Mouse (Mus musculus): ENCODE measurements around the gene Zfp263. TPM values are rescaled to one million over a fixed set of nuclear protein-coding genes. Genes with fewer than 3 reads are reported as not detected.

The Zfp263 gene
- 1 to 10 TPM; 4.4 to 6.1 TPM for total RNA-seq (2021)
- long read RNA-seq, experiment 1, partial matches to known transcripts, result 0 of 1 reads
- long read RNA-seq, experiment 1, other reads (novel, unspliced or antisense), result 1 of 1 reads
- long read RNA-seq, experiment 2, partial matches to known transcripts, result 0 of 1 reads
- long read RNA-seq, experiment 2, other reads (novel, unspliced or antisense), result 1 of 1 reads

DNA sequence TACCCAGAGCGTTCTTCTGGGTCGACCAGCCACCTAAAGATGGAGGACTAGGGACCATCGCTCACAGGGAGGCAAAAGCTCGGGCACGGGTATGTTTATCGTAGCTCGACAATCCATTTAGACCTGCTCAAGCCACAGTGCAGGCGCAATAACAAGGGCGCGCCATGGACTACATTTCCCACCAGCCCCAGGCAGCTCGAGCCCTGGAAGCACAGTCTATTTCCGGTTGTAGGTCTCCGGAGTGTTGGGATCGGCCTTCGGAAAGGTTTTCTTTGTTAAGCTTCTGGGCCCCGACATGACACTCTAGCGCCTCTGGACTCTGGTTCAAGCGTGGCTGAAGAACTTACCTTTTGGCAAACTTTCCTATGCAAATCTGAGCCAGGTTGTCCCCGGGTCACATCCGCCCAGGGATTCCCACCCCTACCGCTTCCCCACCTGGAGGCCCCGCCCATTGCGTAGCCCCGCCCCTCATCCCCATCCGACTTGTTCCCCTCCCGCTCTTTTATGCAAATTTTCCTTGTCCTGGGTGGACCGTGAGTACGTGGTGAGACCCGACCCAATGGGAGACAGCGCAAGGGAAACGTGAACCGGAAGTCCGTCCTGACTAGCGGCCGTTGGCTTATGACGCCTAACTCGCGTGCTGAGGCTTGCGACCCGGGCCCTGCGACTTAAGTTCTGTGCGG lies at the start of gene Zfp263:
Gene Zfp263 (plus strand): TSS at position 591 of the 683 bp plus-strand sequence.
- intact Hi-C loops (cut with DNase I), result loop anchor here (10.0 kb wide), 1 partner anchor 161 kb away; the partner anchor contains the start of genes 1700037C18Rik and Cluap1
- DNase-seq, result peak; percentile 82 to 87

DNA sequence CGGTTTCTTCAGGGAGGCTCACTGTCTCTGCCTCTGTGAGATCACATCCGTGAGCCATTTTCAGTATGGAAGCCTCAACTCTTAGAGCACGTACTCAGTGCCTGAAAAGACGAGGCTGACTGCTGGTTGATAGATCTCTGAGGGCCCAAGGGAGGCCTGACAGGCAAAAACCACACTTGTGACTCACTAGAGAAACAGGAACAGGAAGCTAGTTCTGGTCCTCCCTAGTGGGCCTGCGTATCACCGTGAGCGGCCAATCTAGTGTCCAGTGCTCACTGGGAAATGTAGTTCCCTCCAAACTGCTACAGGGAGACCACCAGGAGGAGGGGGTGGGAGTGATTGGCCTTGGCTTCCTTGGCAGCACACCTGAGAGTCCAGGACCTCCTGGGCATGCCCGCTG lies 44.6 kb upstream of the Zfp263 start:
- no peak for DNase-seq
- intact Hi-C loops (cut with DNase I), result no loop called here

GRCm38 (mm10) chr16:3700893-3701292 lies 43.0 kb upstream of the Zfp263 start:
- intact Hi-C loops (cut with DNase I), result no loop called here

DNA sequence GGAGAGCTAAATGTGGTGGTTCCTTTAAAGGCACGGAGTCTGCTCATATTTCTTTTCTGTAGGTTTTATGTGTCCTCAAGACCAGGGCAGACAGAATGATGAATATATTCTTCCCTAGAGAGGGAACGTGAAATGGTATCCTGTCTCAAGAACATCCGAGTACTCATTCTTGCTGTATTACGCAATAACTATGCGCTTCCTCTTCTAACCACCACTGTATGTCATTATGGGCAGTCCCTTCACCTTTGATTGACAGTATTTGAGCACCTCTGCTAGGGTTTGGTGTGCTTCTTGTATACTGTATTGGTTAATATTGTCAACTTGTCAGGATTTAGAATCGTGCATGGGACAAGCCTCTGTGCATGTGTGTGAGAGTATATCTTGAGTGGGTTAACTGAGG lies 37.2 kb upstream of the Zfp263 start:
- intact Hi-C loops (cut with DNase I), result no loop called here

More at GRCm38 (mm10) chr16:3700893-3701292, 43.0 kb upstream of the Zfp263 start:
- DNase-seq, result no peak

DNA sequence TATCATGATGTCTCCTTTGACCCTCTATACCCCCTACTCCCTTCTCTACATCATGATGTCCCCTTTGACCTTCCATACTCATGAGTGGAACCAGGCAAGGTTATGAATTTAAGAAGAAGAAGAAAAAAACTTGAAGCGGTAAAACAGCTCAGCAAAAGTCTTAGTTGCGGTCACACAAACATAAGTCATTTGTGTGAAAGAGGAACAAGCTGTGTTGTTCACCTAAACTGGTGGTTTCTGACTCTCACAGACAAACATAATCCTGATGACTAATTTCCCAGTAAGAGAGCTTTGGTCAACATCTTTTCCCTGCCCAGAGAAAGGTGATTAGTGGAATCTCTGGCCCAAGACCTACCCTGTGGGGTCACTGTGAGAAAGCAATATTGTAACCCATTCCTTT lies 29.2 kb upstream of the Zfp263 start:
- DNase-seq, result no peak
- intact Hi-C loops (cut with DNase I), result no loop called here

More for the DNA sequence above, 37.2 kb upstream of the Zfp263 start:
- DNase-seq, result no peak

- DNase-seq, result no peak
- intact Hi-C loops (cut with DNase I), result no loop called here
Measured at GRCm38 (mm10) chr16:3717980-3718379, 25.9 kb upstream of the Zfp263 start, which contains the start of gene Mefv. Gene Mefv, minus strand, starts transcription at chr16:3718097.

GRCm38 (mm10) chr16:3723231-3723630 lies 20.7 kb upstream of the Zfp263 start:
- intact Hi-C loops (cut with DNase I), result no loop called here
- DNase-seq, result no peak

GRCm38 (mm10) chr16:3727980-3728720 lies 15.7 kb upstream of the Zfp263 start:
- intact Hi-C loops (cut with DNase I), result no loop called here
- DNase-seq, result no peak

- no peak for DNase-seq
- intact Hi-C loops (cut with DNase I), result no loop called here
Measured at GRCm38 (mm10) chr16:3732612-3733011, 11.3 kb upstream of the Zfp263 start.

GRCm38 (mm10) chr16:3733198-3733732 lies 10.6 kb upstream of the Zfp263 start:
- intact Hi-C loops (cut with DNase I), result no loop called here
- DNase-seq, result no peak

GRCm38 (mm10) chr16:3742466-3742865 lies 1.4 kb upstream of the Zfp263 start:
- DNase-seq, result no peak
- intact Hi-C loops (cut with DNase I), result loop anchor here (10.0 kb wide), 1 partner anchor 162 kb away; the partner anchor contains the start of genes 1700037C18Rik and Cluap1

DNA sequence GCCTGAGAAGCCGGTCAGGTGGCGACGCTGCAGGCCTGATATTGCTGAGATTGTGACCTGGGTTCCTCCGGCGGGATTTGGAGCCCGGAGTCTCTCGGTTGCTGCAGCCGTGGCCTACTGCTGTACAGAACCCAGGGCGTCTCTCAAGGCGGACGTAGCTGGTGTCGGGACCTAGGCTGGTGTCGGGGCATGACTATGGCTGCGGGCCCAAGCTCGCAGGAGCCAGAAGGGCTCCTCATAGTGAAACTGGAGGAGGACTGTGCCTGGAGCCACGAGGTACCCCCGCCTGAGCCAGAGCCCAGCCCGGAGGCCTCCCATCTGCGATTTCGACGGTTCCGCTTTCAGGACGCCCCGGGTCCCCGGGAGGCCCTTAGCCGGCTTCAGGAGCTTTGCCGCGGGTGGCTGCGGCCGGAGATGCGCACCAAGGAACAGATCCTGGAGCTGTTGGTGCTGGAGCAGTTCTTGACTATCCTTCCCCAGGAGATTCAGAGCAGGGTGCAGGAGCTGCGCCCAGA lies 350 bp downstream of the Zfp263 start:
- DNase-seq, result no peak
- intact Hi-C loops (cut with DNase I), result loop anchor here (10.0 kb wide), 1 partner anchor 161 kb away; the partner anchor contains the start of genes 1700037C18Rik and Cluap1

GRCm38 (mm10) chr16:3745656-3746055 lies 1.8 kb downstream of the Zfp263 start:
- DNase-seq, result no peak
- intact Hi-C loops (cut with DNase I), result loop anchor here (10.0 kb wide), 1 partner anchor 159 kb away; the partner anchor contains the start of genes 1700037C18Rik and Cluap1

DNA sequence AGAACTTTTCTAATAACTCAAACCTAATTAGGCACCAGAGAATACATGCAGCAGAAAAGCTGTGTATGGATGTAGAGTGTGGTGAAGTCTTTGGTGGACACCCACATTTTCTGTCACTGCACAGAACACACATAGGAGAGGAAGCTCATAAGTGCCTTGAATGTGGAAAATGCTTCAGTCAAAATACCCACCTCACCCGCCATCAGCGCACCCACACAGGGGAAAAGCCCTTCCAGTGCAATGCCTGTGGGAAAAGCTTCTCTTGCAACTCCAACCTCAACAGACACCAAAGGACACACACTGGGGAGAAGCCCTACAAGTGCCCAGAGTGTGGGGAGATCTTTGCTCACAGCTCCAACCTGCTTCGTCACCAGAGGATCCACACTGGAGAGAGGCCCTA lies 5.1 kb downstream of the Zfp263 start:
- intact Hi-C loops (cut with DNase I), result loop anchor here (10.0 kb wide), 1 partner anchor 156 kb away; the partner anchor contains the start of genes 1700037C18Rik and Cluap1
- DNase-seq, result no peak

GRCm38 (mm10) chr16:3771603-3772002 lies 27.7 kb downstream of the Zfp263 start:
- intact Hi-C loops (cut with DNase I), result no loop called here
- DNase-seq, result no peak

DNA sequence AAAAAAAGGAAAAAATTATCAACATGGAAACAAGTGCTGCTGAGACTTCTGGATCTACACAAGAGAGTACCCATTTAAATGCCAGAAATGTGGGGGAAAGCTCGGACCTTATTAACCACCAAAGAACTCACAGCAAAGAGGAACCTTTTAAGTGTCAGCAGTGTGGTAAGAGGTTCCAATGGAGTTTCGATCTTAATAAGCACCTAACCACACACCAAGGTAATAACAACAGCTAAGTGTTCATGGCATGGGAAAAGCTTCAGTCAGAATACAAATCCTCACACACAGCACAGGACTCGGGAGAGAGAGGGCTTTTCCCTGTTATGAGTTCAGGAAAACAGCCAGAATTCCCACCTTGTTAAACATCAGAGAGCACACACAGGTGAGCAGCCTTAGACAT lies 32.5 kb downstream of the Zfp263 start:
- no peak for DNase-seq
- intact Hi-C loops (cut with DNase I), result no loop called here

GRCm38 (mm10) chr16:3777986-3778385 lies 34.1 kb downstream of the Zfp263 start:
- no peak for DNase-seq
- intact Hi-C loops (cut with DNase I), result no loop called here

DNA sequence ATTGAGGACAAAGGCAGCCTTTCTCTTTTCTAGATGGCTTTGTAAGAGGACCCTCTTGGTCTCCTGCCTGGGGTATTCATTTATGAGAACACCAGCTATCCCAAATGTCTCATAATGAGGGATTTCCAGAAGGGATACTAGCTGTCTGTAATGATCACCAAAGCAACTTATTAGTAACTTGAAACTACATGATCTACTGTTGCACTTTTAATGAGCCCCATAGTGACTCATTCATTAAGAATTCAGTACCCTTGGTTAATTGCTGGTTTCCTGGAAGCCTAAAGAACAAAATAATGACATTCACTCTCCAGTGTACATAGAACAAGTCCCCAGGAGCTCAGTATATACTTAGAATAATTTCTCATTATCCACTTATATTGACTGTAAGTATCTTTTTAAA lies 37.3 kb downstream of the Zfp263 start:
- intact Hi-C loops (cut with DNase I), result no loop called here
- DNase-seq, result no peak

- DNase-seq, result no peak
- intact Hi-C loops (cut with DNase I), result no loop called here
Measured at GRCm38 (mm10) chr16:3788394-3788793, 44.5 kb downstream of the Zfp263 start.

All from gastrocnemius, postnatal 36 days (tissue).